Mouse (Mus musculus) kidney, adult 9 months (tissue): Measurements from ENCODE around the gene Gm17364.
"Not testable (repeated sequence)": the region's sequence is repeated elsewhere in the genome, so short reads cannot be mapped to it uniquely, and the experiment has no call there.

Experiments used
- DNase-seq: peaks from one replicate; pipeline ENCODE4 v3.0.0; 2022

The Gm17364 gene

GRCm38 (mm10) chr13:41273927-41274650, at the start of gene Gm17364:
Gm17364 (minus strand) TSS chr13:41273977.
- DNase-seq = no peak

- DNase-seq = no peak
These were observed 47.7 kb upstream of the Gm17364 start for GRCm38 (mm10) chr13:41321433-41321832.

GRCm38 (mm10) chr13:41320749-41321148, 47.0 kb upstream of the Gm17364 start:
- no peak for DNase-seq

- peak; percentile 92 for DNase-seq
These were observed 28.9 kb upstream of the Gm17364 start for GRCm38 (mm10) chr13:41302716-41303115.

GRCm38 (mm10) chr13:41300037-41300436, 26.3 kb upstream of the Gm17364 start:
- no peak for DNase-seq

GRCm38 (mm10) chr13:41298996-41299395, 25.2 kb upstream of the Gm17364 start:
- no peak for DNase-seq

GRCm38 (mm10) chr13:41298533-41298932, 24.8 kb upstream of the Gm17364 start:
- no peak for DNase-seq

- DNase-seq = no peak
These were observed 22.6 kb upstream of the Gm17364 start for GRCm38 (mm10) chr13:41296396-41296795.

- no peak for DNase-seq
These were observed 22.1 kb upstream of the Gm17364 start for GRCm38 (mm10) chr13:41295886-41296285.

GRCm38 (mm10) chr13:41293595-41293994, 19.8 kb upstream of the Gm17364 start:
- DNase-seq = no peak

- no peak for DNase-seq
These were observed 17.7 kb upstream of the Gm17364 start for GRCm38 (mm10) chr13:41291466-41291974.

GRCm38 (mm10) chr13:41286285-41286684, 12.5 kb upstream of the Gm17364 start:
- DNase-seq = no peak

GRCm38 (mm10) chr13:41285448-41285847, 11.7 kb upstream of the Gm17364 start:
- no peak for DNase-seq

- DNase-seq = peak; percentile 84
These were observed 9.5 kb upstream of the Gm17364 start for GRCm38 (mm10) chr13:41283256-41283655.

- no peak for DNase-seq
These were observed 6.9 kb upstream of the Gm17364 start for GRCm38 (mm10) chr13:41280696-41281095.

GRCm38 (mm10) chr13:41267827-41268408, 5.9 kb downstream of the Gm17364 start:
- no peak for DNase-seq

- DNase-seq = no peak
These were observed 10.3 kb downstream of the Gm17364 start for GRCm38 (mm10) chr13:41263304-41264006.

GRCm38 (mm10) chr13:41261617-41262016, 12.2 kb downstream of the Gm17364 start:
- DNase-seq = not testable (repeated sequence)

- DNase-seq = no peak
These were observed 15.9 kb downstream of the Gm17364 start for GRCm38 (mm10) chr13:41257851-41258250.

GRCm38 (mm10) chr13:41256962-41257361, 16.8 kb downstream of the Gm17364 start:
- no peak for DNase-seq

- DNase-seq = no peak
These were observed 17.7 kb downstream of the Gm17364 start for GRCm38 (mm10) chr13:41256126-41256525.

GRCm38 (mm10) chr13:41252736-41253135, 21.0 kb downstream of the Gm17364 start:
- DNase-seq = no peak

GRCm38 (mm10) chr13:41252141-41252540, 21.6 kb downstream of the Gm17364 start:
- DNase-seq = no peak

GRCm38 (mm10) chr13:41251667-41252066, 22.1 kb downstream of the Gm17364 start:
- no peak for DNase-seq
